Mouse (Mus musculus): ENCODE measurements around the gene Trpc4ap.
"Not testable (repeated sequence)": the region's sequence is repeated elsewhere in the genome, so short reads cannot be mapped to it uniquely, and the experiment has no call there.

Gene Trpc4ap

GRCm38 (mm10) chr2:155613953-155614352, 78.2 kb downstream of the Trpc4ap start:
- DNase-seq (ENCODE audit: low read depth, low spot score) = no peak

- DNase-seq (ENCODE audit: low read depth, low spot score) = peak; percentile 93
These were observed 78.8 kb downstream of the Trpc4ap start for GRCm38 (mm10) chr2:155613326-155613755.

- DNase-seq (ENCODE audit: low read depth, low spot score) = no peak
These were observed 80.2 kb downstream of the Trpc4ap start for GRCm38 (mm10) chr2:155611834-155612550.

DNA sequence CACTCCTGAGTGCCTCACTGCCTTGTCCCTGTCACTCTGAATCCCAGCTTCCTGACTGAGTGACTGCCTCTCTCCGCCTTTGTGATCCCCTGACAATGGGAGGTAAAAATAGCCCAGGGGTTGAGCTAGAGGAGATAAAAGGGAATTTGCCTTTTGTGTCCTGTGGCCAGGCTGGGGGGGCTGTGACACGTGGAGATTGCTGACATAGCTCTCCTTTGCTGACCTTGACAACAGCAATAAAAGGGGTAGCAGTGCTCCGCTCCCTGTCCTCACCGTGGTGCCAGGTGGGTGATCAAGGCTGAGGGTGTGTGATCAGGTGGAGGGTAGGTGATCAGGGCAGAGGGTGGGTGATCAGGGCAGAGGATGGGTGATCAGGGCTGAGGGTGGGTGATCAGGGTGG, 81.2 kb downstream of the Trpc4ap start, which contains the start of gene Myh7b:
TSS of gene Myh7b (plus strand) at position 235 of the 400 bp plus-strand sequence.
- peak; percentile 62 for DNase-seq (ENCODE audit: low read depth, low spot score)

DNA sequence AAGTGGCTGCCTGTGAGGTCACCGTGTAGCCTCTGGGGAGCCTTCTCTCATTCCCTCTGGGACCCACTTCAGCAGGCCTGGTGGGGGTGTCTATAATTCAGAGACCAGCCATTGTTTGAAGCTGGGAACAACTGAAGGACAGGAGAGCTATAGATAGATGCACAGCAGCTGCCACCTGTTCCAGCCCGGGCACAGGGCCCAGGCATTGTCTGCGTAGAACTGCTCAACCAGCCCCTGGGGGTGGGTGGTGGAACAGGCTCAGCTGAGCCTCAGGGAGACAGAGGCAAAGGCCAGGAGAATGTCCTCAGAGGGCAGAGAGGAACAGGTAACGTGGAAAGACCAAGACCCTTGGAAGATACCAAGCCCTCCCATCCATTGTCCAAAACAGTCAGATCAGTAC, 85.8 kb downstream of the Trpc4ap start:
- no peak for DNase-seq (ENCODE audit: low read depth, low spot score)

DNA sequence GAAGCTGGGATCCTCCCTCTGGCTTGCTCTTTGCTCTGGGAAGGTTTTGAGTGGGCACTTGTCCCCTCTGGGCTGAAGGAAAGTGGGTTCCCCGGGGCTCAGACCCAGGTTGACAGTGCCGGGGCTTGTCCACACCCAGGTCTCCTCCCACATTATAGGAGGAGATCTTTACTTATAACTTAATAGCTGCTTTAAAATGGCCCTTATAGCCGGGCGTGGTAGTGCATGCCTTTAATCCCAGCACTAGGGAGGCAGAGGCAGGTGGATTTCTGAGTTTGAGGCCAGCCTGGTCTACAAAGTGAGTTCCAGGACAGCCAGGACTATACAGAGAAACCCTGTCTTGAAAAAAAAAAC, 87.0 kb downstream of the Trpc4ap start:
- DNase-seq (ENCODE audit: low read depth, low spot score) = not testable (repeated sequence)

GRCm38 (mm10) chr2:155604560-155605235, 87.5 kb downstream of the Trpc4ap start:
- DNase-seq (ENCODE audit: low read depth, low spot score) = peak; percentile 77

- no peak for DNase-seq (ENCODE audit: low read depth, low spot score)
These were observed 88.5 kb downstream of the Trpc4ap start for GRCm38 (mm10) chr2:155603707-155604106.

- no peak for DNase-seq (ENCODE audit: low read depth, low spot score)
These were observed 96.7 kb downstream of the Trpc4ap start for GRCm38 (mm10) chr2:155595516-155595915.

- DNase-seq (ENCODE audit: low read depth, low spot score) = no peak
These were observed 99.3 kb downstream of the Trpc4ap start for GRCm38 (mm10) chr2:155592854-155593283.

DNA sequence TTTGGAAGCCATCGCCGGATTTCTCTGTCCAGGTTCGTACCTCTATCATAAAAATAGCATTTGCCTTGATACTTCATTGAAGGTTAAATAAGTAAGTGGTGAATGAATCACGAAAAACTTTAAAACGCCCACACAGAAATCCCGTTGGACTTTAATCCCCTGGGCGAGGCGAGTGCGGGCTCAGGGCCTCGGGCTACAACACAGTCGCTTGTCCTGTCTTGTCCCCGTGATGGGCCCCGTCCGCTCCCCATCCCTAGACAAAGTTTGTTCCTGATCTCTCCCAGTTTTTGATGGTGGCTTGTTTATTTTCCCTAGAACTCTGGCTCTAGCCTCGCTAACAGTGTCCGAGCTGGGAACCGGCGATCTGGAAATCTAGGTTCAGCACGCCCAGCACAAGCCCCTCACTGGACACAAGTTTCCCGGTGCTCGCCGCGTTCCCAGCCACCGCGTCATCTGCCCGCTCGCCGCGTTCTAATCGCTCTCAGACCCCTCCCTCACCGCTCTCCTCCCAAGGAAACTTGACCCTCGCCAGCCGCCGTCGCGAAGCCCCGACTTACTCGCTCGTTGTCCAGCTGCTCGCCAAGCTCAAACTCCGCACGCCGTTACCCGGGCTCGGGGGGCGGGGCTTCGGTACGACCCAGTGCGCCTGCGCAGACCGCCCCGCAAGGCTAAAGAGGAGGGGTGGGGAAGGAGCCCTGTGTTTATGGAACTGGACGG, 99.9 kb downstream of the Trpc4ap start, which contains the start of gene Gss:
TSS of gene Gss (minus strand) at position 674 of the 717 bp plus-strand sequence.
- peak; percentile 99 for DNase-seq (ENCODE audit: low read depth, low spot score)

- DNase-seq (ENCODE audit: low read depth, low spot score) = peak; percentile 45
These were observed 100.5 kb downstream of the Trpc4ap start for GRCm38 (mm10) chr2:155591676-155592075.

GRCm38 (mm10) chr2:155590876-155591275, 101.3 kb downstream of the Trpc4ap start:
- peak; percentile 61 for DNase-seq (ENCODE audit: low read depth, low spot score)

DNA sequence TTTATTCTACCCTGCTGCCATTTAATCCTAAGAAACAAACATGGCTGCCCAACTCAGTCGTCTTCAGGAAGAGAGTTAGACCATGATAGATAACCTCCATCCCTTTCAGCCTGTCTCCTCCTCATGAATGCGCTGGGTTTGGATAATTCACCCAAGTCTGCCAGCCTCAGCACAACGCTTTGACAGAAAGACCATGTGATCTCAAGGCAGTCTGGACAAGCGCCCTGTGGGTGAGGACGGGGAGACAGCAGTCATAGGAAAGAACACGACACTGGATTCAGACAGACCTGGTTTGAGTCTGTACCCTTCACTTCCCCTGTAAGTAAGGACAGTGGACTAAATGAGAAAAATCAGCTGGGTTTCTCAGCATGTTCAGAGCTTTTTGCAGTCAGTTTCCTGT, 102.7 kb downstream of the Trpc4ap start:
- DNase-seq (ENCODE audit: low read depth, low spot score) = peak; percentile 32

DNA sequence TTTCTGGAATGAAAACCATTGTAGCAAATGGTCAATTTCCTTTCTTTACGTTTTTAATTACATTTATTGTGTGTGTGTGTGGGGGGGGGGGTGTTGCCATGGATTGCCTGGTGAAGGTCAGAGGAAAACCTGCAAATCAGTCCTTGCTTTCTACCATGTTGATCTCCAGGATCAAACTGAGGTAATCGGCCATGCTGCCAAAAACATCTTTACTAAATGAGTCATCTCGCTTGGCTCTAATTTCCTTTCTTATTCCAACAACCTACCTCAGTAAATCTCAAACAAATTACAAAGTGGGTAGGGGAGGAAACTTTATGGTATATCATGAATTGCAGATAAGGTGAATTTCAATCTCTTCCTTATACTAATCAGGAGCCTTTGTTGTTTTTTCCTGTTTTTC, 104.0 kb downstream of the Trpc4ap start:
- no peak for DNase-seq (ENCODE audit: low read depth, low spot score)

DNA sequence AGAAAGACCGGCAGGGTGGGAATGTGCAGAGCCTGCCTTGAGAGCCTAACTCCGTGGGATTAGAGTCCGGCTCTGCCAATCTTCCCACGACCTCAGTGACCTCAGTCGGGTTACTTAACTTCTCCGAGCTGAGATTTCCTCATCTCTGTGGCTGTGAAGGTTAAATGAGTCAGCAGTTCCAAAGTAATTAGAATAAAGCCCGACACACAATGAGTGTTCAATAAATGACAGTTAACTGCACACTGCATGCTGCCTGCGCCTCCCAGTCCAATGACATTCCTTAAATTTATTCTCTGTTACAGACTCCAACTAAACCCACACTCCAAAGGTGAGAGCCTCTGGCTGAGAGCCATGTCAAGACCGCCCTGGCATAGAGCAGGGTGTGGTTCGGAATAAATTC, 106.7 kb downstream of the Trpc4ap start:
- peak; percentile 86 for DNase-seq (ENCODE audit: low read depth, low spot score)

DNA sequence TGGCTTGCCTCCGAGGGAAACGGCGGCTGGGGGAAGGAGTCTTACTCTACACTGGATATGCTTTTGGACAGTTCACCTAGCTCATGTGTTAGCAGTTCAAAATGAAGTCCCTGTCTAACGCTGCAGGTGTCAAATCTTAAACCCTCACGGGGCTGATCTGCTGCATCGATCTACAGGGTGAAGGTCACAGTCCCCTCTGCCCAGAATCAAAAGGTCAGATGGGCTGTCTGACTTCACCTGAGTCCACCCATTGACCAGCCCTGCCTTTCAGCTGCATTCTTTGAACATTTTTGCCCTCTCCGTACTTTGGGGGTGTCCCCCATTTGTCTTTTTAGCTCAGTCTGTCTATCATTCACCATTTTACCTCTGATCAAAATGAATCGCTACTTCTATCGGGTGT, 107.1 kb downstream of the Trpc4ap start:
- DNase-seq (ENCODE audit: low read depth, low spot score) = peak; percentile 44
